Mouse (Mus musculus): ENCODE results near the gene Slc39a5. TPM values are rescaled to one million over a fixed set of nuclear protein-coding genes. Genes with fewer than 3 reads are reported as not detected.
A peak's percentile ranks its signal among the peaks of the same experiment; 100 is the strongest.

The Slc39a5 gene
- polyA plus RNA-seq, 1 experiment from 2014 or later, result 0.12 TPM

DNA sequence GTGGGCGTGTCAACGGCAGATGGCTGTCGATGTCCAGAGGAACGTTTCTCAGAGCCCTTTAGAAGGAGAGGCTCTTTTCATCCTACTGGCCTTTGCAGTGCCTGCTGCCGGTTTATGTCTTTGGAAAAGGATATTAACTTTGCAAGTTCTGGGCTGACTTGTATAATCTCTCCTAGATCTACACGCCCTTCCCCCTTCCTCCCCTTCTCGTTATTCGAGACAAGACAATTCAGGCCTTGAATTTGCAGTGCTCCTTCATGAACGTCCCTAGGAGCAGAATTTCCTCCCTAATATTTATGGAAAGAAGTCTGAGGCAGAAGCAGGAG, 31.8 kb downstream of the Slc39a5 start:
- ChIA-PET POLR2A (interaction anchor here (2.2 to 4.1 kb wide), 3 partner anchors 8 to 42 kb away, joined by 7 to 17 read pairs (median 9); partner anchors contain the start of genes Ankrd52, Cs, Nabp2 and Rnf41), CTCF (interaction anchor here (0.9 to 3.8 kb wide), 4 partner anchors 8 to 42 kb away, joined by 3 to 17 read pairs (median 4); partner anchors contain the start of genes Ankrd52, Nabp2 and Rnf41)
- TF ChIP-seq CTCF (IDR thresholded peaks at IDR 0.05), result no peak
- DNase-seq (ENCODE audit: low read depth, low spot score) (no peak), ATAC-seq (no peak)
- no peaks in the 10 kb centered on the region for H3K27me3 ChIP-seq
- in situ Hi-C loops (cut with MboI; ENCODE audit: low pct_unique_long_range_greater_than_20kb), result loop anchor here (5.0 kb wide), 1 partner anchor 88 kb away; the partner anchor contains the start of gene Smarcc2

DNA sequence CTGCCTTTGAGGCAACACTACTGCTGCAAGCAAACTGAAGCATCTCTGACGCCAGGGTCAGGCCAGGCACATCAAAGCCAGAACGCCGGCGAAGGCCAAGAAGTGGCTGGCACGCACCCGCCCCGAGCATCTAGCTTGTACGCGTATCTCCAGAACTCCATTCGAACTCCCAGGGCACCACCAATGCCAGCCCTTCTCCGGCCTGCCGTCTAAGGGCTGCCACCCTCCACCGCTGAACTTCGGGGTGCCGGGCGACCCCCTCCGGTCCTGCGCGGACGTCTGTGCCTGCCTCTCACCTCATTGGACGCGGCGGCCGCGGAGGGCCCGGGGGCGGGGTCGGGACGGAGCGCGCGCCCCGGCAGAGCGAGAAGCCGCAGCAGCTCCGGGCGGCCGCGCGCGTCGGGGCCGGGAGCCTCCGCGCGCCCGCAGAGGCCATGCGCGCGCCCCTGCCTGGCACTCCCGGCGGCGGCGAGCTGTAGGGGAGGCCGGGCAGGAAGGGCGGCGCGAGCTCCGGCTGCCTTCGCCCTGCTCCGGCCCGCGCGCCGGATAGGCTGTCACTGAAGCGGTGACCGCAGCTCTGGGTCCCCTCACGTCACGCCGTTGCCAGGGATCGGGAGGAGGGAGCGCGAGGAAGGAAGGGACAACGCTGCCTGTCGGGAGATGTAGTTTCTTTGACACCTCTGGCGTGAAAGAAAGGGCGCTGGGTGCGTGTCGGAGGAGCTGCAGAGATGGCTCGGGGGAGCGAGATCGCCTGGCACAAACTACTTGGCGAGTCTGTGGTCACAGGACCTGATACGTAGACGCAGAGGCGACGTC, 32.4 kb downstream of the Slc39a5 start, which contains the start of gene Coq10a:
Coq10a (minus strand) TSS at position 596 of the 816 bp plus-strand sequence.
- ChIA-PET CTCF (interaction anchor here (0.9 to 3.8 kb wide), 5 partner anchors 9 to 43 kb away, joined by 3 to 17 read pairs (median 4); partner anchors contain the start of genes Ankrd52, Nabp2 and Rnf41), POLR2A (interaction anchor here (1.0 to 4.1 kb wide), 4 partner anchors 9 to 43 kb away, joined by 3 to 17 read pairs (median 8); partner anchors contain the start of genes Ankrd52, Cs, Nabp2 and Rnf41)
- DNase-seq (ENCODE audit: low read depth, low spot score) (no peak), ATAC-seq (peak; percentile 91)
- H3K27me3 ChIP-seq, result no peaks in the 10 kb centered on the region
- in situ Hi-C loops (cut with MboI; ENCODE audit: low pct_unique_long_range_greater_than_20kb), result loop anchor here (5.0 kb wide), 1 partner anchor 89 kb away; the partner anchor contains the start of gene Smarcc2
- TF ChIP-seq CTCF (IDR thresholded peaks at IDR 0.05), result no peak

DNA sequence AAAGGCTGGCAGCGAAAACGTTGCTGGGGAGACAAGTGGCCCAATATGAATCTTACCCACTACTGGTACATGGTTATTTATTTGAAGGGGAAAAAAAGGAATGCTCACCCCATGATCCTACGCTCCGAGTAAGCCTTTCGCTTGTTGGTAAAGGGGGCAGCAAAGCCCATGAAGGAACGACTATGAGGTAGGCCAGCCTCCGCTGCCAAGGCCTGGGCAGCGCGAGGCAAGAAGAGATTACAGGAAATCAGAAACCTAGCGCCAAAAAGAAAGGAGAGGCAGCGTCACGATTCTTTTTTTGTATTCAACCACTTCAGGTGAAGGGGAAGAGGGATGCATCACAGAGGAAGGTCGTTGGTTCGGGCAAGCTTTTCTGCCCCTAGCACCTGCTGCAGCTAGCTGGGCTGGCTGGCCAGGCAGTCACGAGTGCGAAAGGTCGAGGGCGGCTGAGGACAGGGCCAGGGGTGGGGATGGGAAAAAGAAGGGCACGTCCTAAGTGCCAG, 33.1 kb downstream of the Slc39a5 start:
- ChIA-PET CTCF (interaction anchor here (0.9 to 3.8 kb wide), 3 partner anchors 9 to 43 kb away, joined by 3 to 17 read pairs (median 4); partner anchors contain the start of genes Nabp2 and Rnf41), POLR2A (interaction anchor here (1.0 to 4.1 kb wide), 5 partner anchors 9 to 72 kb away, joined by 3 to 17 read pairs (median 7); partner anchors contain the start of genes Ankrd52, Cs, Nabp2 and Rnf41)
- in situ Hi-C loops (cut with MboI; ENCODE audit: low pct_unique_long_range_greater_than_20kb), result loop anchor here (5.0 kb wide), 1 partner anchor 89 kb away; the partner anchor contains the start of gene Smarcc2
- no peaks in the 10 kb centered on the region for H3K27me3 ChIP-seq
- DNase-seq (ENCODE audit: low read depth, low spot score) (no peak), ATAC-seq (no peak)
- no peak for TF ChIP-seq CTCF (IDR thresholded peaks at IDR 0.05)

DNA sequence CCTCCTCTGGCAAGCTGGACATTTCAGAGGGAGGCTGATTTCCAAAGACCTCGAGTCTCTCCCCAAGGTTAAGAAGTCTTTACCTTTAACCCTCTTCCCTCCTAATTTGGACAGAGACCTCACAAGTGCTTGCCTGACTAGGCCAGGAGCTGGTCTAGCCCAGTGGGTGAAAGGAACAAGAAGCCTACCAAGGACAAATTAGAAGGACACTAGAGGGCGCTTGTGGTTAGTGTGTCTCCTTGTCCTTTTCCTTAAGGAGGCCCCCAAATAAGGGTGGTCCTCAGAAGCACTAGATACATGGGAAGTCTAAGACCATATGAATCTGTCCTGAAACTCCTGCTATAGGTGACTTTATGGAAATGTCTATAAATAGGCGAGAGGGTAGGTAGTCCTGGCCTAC, 38.5 kb downstream of the Slc39a5 start:
- TF ChIP-seq CTCF (IDR thresholded peaks at IDR 0.05), result peak; percentile 69
- DNase-seq (ENCODE audit: low read depth, low spot score) (no peak), ATAC-seq (no peak)
- in situ Hi-C loops (cut with MboI; ENCODE audit: low pct_unique_long_range_greater_than_20kb), result no loop called here
- ChIA-PET CTCF (interaction anchor here (1.1 to 9.0 kb wide), 8 partner anchors 8 to 88 kb away, joined by 3 to 56 read pairs (median 4); no protein-coding TSS in a partner anchor), POLR2A (no interaction called here)
- no peaks in the 10 kb centered on the region for H3K27me3 ChIP-seq

DNA sequence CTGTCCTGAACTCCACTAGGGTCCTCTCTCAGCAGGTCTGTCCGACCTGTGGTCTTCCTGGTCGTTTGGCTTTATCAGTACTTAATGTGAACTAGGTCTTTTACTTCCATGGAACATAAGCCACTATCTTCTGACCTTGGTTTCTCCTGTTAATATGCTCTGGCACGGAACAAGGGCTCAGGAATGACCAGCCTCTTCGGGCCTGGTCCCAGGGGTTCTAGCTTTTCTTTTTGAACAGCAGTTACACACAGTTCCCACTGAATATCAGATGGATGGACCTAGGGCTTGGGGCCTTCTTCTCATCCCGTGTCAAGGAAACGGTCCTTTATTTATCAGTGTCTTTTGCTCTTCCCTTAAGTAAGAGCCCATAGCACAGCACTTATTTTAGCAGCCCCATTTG, 39.2 kb downstream of the Slc39a5 start:
- POLR2A ChIA-PET, result interaction anchor here (1.4 kb wide), 1 partner anchor 15 kb away, joined by 3 read pairs; the partner anchor contains the start of gene Ankrd52
- DNase-seq (ENCODE audit: low read depth, low spot score), result no peak
- H3K27me3 ChIP-seq, result no peaks in the 10 kb centered on the region
- TF ChIP-seq CTCF (IDR thresholded peaks at IDR 0.05), result no peak
- in situ Hi-C loops (cut with MboI; ENCODE audit: low pct_unique_long_range_greater_than_20kb), result no loop called here
- no peak for ATAC-seq
- CTCF ChIA-PET, result interaction anchor here (0.7 to 9.0 kb wide), 9 partner anchors 8 to 94 kb away, joined by 3 to 56 read pairs (median 4); no protein-coding TSS in a partner anchor

DNA sequence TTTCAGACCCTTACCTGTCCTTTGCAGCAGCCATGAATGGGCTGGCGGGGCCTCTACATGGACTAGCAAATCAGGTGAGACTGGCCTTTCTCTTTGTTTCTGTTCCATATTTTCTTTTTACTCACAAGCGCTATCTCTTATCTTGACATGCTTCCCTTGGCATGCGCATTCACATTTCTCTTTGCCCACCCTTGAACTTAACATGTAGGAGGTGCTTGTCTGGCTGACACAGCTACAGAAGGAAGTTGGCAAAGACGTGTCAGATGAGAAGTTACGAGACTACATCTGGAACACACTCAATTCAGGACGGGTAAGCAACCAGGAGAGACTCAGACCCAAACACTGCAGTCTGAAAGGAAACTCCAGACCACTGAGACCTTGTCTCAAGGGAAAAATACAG, 41.8 kb downstream of the Slc39a5 start:
- ChIA-PET POLR2A (interaction anchor here (1.3 to 1.8 kb wide), 2 partner anchors 15 to 21 kb away, joined by 5 to 8 read pairs; partner anchors contain the start of gene Cs), CTCF (interaction anchor here (0.7 to 9.0 kb wide), 13 partner anchors 8 to 187 kb away, joined by 3 to 56 read pairs (median 4); partner anchors contain the start of genes Coq10a and Cs)
- no peak for ATAC-seq
- in situ Hi-C loops (cut with MboI; ENCODE audit: low pct_unique_long_range_greater_than_20kb), result no loop called here
- no peak for TF ChIP-seq CTCF (IDR thresholded peaks at IDR 0.05)
- DNase-seq (ENCODE audit: low read depth, low spot score), result no peak
- no peaks in the 10 kb centered on the region for H3K27me3 ChIP-seq

DNA sequence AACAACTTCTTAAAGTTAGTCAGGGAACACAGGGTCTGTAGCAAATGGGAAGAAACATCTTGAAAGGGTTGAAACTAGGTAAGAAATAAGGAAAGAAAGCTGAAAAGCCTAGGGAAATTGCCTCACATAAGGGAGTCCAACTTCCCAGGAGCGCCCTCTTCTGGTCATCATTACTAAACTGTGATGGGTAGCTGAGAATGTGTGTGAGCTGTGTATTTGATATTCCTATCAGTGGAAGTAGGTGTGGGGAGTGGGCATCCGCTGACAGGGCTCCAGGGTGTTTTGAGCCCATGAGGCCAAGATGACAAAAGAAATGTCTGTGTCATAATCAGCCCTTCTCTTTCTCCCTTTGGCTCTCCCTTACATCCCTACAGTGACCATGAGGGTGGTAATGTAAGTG, 42.2 kb downstream of the Slc39a5 start:
- in situ Hi-C loops (cut with MboI; ENCODE audit: low pct_unique_long_range_greater_than_20kb), result no loop called here
- ChIA-PET POLR2A (interaction anchor here (1.2 to 1.3 kb wide), 2 partner anchors 21 to 23 kb away, joined by 3 to 8 read pairs; partner anchors contain the start of gene Cs), CTCF (interaction anchor here (0.7 to 9.0 kb wide), 13 partner anchors 9 to 187 kb away, joined by 3 to 56 read pairs (median 4); partner anchors contain the start of genes Coq10a and Cs)
- no peak for DNase-seq (ENCODE audit: low read depth, low spot score)
- no peaks in the 10 kb centered on the region for H3K27me3 ChIP-seq
- TF ChIP-seq CTCF (IDR thresholded peaks at IDR 0.05), result peak; percentile 80
- ATAC-seq, result no peak

DNA sequence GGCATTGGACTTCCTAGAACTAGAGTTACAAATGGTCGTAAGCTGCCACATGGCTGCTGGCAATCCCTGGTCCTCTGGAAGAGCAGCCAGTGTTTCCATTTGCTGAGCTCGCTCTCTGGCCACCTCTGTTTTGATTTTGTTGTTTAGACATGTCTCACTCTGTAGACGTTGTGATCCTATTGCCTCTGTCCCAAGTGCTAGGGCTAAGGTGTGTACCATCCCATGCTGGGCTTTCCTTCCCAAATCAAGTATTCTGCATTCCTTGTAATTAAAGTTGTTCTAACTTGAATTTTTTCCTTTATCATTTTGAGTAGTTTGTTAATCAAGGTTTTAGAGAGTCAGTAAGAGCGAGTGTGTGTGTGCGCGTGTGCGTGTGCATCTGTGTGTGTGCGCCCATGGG, 53.5 kb downstream of the Slc39a5 start:
- ChIA-PET CTCF (interaction anchor here (1.3 to 4.3 kb wide), 3 partner anchors 11 to 14 kb away, joined by 3 to 14 read pairs (median 4); no protein-coding TSS in a partner anchor), POLR2A (interaction anchor here (0.9 kb wide), 1 partner anchor 143 kb away, joined by 3 read pairs; no protein-coding TSS in a partner anchor)
- DNase-seq (ENCODE audit: low read depth, low spot score) (no peak), ATAC-seq (no peak)
- H3K27me3 ChIP-seq, result no peaks in the 10 kb centered on the region
- no peak for TF ChIP-seq CTCF (IDR thresholded peaks at IDR 0.05)
- in situ Hi-C loops (cut with MboI; ENCODE audit: low pct_unique_long_range_greater_than_20kb), result no loop called here

Other genes starting within 250 kb of the Slc39a5 start
- gene Rbms2, start 220.9 kb downstream of the Slc39a5 start, polyA plus RNA-seq (2021), result 74.2 TPM
- gene Gls2, start 206.8 kb downstream of the Slc39a5 start, polyA plus RNA-seq (2021), result 1.6 TPM
- gene Spryd4, start 189.4 kb downstream of the Slc39a5 start, polyA plus RNA-seq (2021), result 13.8 TPM
- 0.04 TPM for gene Mip, start 175.4 kb downstream of the Slc39a5 start, polyA plus RNA-seq (2021)
- 17.5 TPM for gene Timeless, start 169.2 kb downstream of the Slc39a5 start, polyA plus RNA-seq (2021)
- gene Apon, start 147.1 kb downstream of the Slc39a5 start, polyA plus RNA-seq (2021), result 1.4 TPM
- 0.10 TPM for gene Apof, start 132.6 kb downstream of the Slc39a5 start, polyA plus RNA-seq (2021)
- 29.5 TPM for gene Stat2, start 130.7 kb downstream of the Slc39a5 start, polyA plus RNA-seq (2021)
- 0.04 TPM for gene Il23a, start 102.5 kb downstream of the Slc39a5 start, polyA plus RNA-seq (2021)
- 20.3 TPM for gene Pan2, start 97.9 kb downstream of the Slc39a5 start, polyA plus RNA-seq (2021)
- 200 TPM for gene Cnpy2, start 78.8 kb downstream of the Slc39a5 start, polyA plus RNA-seq (2021)
- 279 TPM for gene Cs, start 63.5 kb downstream of the Slc39a5 start, polyA plus RNA-seq (2021)
- gene Coq10a, start 32.2 kb downstream of the Slc39a5 start, polyA plus RNA-seq (2021), result 34.5 TPM
- 55.9 TPM for gene Ankrd52, start 24.1 kb downstream of the Slc39a5 start, polyA plus RNA-seq (2021)
- gene Nabp2, start 10.3 kb upstream of the Slc39a5 start, polyA plus RNA-seq (2021), result 85.0 TPM
- 43.3 TPM for gene Rnf41, start 10.4 kb upstream of the Slc39a5 start, polyA plus RNA-seq (2021)
- gene Smarcc2, start 58.0 kb upstream of the Slc39a5 start, polyA plus RNA-seq (2021), result 102 TPM
- 1,994 TPM for gene Myl6, start 92.9 kb upstream of the Slc39a5 start, polyA plus RNA-seq (2021)
- 54.1 TPM for gene Myl6b, start 97.5 kb upstream of the Slc39a5 start, polyA plus RNA-seq (2021)
- gene Esyt1, start 124.6 kb upstream of the Slc39a5 start, polyA plus RNA-seq (2021), result 75.8 TPM
- 16.8 TPM for gene Zc3h10, start 146.5 kb upstream of the Slc39a5 start, polyA plus RNA-seq (2021)
- 1,532 TPM for gene Rpl41, start 148.1 kb upstream of the Slc39a5 start, polyA plus RNA-seq (2021)
- 117 TPM for gene Pa2g4, start 164.8 kb upstream of the Slc39a5 start, polyA plus RNA-seq (2021)
- 1.2 TPM for gene Erbb3, start 188.4 kb upstream of the Slc39a5 start, polyA plus RNA-seq (2021)
- 259 TPM for gene Rps26, start 225.5 kb upstream of the Slc39a5 start, polyA plus RNA-seq (2021)
- 0.10 TPM for gene Ikzf4, start 244.8 kb upstream of the Slc39a5 start, polyA plus RNA-seq (2021)

Measured in Patski (cell line).